Mouse (Mus musculus) A20 (cell line): ENCODE results near the gene Mink1.
A peak's percentile ranks its signal among the peaks of the same experiment; 100 is the strongest.
"Not testable (repeated sequence)": the region's sequence is repeated elsewhere in the genome, so short reads cannot be mapped to it uniquely, and the experiment has no call there.

Experiments
- DNase-seq: peaks from one replicate; pipeline ENCODE4 v3.0.0-alpha.2; 2011; ENCODE audit warnings: low read depth, low spot score

The Mink1 gene

GRCm38 (mm10) chr11:70562287-70562994 lies at the start of gene Mink1:
TSS of gene Mink1 (plus strand) at chr11:70562881.
- DNase-seq = peak; percentile 94

- peak; percentile 22 for DNase-seq
Measured at GRCm38 (mm10) chr11:70513520-70513919, 49.2 kb upstream of the Mink1 start.

DNA sequence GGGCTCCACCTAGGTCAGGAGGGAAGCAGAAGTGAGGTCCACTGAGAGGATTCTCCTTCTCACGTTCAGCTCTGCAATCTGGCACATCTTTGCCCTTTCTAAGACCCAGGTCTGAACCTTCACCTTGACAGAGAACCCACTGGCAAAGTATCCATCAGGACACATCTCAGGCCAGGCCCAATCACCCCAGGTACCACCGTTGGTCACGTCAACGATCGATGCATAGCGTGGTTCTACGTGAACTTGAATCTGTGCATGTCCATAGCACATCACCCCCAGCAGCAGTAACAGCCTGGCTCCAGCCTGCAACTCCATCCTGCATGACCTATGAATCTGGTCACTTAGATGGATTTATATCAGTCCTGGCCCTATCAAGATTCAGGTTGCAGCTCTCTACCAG lies 48.4 kb upstream of the Mink1 start, which contains the start of gene Vmo1:
Vmo1 (minus strand) TSS at position 329 of the 400 bp plus-strand sequence.
- DNase-seq = no peak

- peak; percentile 75 for DNase-seq
Measured at GRCm38 (mm10) chr11:70516352-70516751, 46.3 kb upstream of the Mink1 start.

GRCm38 (mm10) chr11:70518436-70518835 lies 44.2 kb upstream of the Mink1 start:
- DNase-seq = no peak

DNA sequence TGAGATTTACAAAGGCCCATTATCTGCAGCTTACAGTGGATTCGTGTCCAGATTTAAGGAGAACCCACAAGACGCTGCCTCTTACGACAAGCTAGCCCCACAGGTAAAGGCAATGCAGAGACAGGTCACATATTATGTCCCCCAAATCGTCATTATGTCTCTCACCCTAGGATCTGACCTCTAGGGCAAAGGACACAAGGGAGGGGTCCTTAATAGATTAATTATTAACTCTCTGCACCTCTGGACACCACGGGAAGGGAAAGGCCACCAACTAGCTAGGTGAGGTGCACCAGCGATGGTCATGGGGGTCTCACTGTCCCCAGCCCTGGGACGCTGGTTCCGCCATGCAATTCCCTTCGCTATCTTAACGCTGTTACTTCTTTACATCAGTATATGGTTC lies 43.8 kb upstream of the Mink1 start, which contains the start of gene Gltpd2:
Gltpd2 (plus strand) TSS at position 274 of the 400 bp plus-strand sequence.
- no peak for DNase-seq

DNA sequence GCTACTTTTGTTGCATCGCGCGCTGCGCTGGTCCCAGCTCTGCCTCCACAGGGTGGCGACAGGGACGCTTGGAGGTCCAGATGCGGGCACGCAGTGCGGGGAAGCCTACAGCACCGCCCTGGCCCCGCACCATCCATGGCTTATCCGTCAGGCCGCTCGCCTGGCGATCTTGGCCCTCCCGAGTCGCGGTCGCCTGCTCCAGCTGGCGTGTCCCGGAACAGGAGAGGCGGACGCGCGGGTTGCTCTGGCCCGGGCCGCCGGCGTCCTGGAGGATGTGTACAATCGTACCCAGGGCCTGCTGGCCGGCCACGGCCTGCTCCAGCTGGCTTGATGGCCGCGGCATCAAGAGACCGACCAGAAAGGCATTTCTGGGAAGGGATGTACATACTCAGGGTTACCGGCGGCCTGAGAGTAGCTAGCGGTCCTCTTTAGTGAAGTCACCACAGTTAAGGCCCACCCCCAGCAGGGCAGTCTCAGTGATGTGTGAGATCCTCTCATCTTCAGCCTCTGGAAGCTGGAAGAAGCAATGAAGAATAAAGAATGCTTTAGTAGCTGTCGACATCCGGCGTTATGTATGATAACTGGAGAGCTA lies 42.4 kb upstream of the Mink1 start:
- no peak for DNase-seq

DNA sequence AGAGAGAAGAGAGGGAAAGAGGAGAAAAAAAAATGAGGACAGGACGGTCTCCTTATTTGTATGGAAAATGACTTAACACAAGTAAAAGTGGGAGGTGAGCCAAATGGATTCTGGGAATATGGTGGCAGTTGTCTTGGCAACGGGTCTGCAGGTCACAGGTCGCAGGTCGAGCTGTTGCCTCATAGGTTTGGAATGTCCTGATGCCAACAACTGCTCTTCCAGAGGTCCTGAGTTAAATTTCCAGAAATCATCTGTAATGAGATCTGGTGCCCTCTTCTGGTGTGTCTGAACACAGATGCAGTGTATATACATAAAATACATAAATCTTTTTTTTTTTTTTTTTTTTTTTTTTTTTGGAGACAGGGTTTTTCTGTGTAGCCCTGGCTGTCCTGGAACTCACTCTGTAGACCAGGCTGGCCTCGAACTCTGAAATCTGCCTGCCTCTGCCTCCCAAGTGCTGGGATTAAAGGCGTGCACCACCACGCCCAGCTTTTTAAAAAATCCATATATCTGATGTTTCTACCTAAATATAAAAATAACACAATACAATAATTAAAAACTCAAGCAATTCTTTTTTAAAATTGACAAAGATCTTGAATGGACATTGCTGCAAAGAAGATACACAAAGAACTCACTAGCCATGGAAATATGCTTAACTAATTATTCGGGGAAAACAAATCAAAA lies 39.2 kb upstream of the Mink1 start:
- not testable (repeated sequence) for DNase-seq

GRCm38 (mm10) chr11:70524782-70525181 lies 37.9 kb upstream of the Mink1 start:
- no peak for DNase-seq

DNA sequence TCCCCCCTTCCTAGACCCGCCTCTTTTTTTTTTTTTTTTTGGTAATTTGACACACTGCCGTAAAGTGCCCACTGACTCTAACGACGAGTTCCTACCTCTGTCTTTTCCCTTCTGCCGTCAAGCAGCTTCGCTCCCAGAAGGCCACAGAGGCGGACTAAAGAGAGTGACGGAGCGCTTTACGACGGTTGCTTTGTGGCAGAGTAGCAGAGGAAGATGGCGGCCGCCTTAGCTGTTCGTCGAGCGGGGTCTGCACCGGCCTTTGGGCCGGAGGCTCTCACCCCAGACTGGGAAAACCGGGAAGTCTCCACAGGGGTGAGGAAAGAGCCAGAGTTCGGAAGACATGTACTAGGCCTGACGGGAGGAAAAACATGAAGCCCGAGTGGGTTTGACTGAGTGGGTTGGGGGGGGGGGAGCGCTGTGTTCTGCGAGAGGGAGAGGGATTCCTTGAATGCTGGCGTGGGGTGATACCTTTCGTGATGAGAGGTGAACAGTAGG lies 37.5 kb upstream of the Mink1 start, which contains the start of gene Psmb6:
Psmb6 (plus strand) TSS at position 184 of the 495 bp plus-strand sequence.
- peak; percentile 96 for DNase-seq

DNA sequence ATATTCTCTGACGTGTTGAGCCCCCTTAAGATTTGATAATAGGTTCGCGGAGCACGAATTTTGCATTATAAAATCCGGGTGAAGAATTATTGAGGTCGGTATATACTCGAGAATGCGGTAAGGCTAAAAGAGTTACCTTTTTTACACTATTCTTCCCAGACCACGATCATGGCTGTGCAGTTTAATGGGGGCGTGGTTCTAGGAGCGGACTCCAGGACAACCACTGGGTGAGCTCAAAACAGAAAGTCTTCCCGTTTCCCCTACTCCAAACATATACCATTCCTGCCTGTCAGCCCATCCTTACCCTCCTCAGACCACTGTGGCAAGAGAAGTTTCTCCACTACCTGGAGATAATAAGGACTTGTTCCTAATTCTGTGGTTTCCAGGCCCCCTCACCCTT lies 37.0 kb upstream of the Mink1 start:
- DNase-seq = no peak

GRCm38 (mm10) chr11:70526211-70526610 lies 36.5 kb upstream of the Mink1 start:
- no peak for DNase-seq

DNA sequence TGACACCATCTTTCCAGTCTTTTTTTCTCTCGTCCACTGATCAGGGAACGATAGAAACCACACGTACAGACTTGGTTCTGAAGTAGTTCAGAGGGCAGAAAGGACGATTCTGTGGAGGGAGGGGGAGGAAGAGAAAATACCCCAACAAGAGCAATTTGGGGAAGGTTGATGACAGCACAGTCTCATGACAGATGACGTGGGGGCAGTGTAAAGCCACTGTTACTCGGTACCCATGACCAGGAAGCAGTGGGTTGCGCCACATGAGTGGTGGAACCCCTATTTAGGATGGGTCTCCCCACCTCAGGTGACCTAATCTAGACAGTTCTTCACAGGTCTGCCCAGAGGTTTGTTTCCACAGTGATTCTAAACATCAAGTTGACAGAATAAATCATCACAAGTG lies 34.1 kb upstream of the Mink1 start:
- DNase-seq = no peak

GRCm38 (mm10) chr11:70531065-70531464 lies 31.6 kb upstream of the Mink1 start:
- not testable (repeated sequence) for DNase-seq

GRCm38 (mm10) chr11:70532839-70533238 lies 29.8 kb upstream of the Mink1 start, which contains the start of gene Gm40193:
TSS of gene Gm40193 (minus strand) at chr11:70532939.
- DNase-seq = no peak

DNA sequence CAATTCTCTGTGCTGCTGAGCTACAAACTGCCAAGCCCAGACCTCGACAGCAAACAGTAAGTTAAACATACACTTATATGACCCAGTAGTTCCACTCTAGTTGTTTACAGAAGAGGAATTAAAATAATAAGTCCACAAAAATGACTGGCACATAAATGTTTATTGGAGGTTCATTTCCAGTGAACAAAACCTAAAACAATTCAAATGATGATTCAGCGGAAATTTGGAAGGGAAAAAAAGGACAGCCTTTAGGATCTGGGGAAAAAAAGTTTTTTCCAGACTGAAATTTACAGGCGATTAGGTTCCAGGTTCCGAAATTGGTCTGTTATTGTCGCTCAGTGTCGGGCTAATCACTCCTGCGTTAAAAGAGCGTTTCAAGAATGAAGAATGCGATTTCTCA lies 23.3 kb upstream of the Mink1 start:
- no peak for DNase-seq

DNA sequence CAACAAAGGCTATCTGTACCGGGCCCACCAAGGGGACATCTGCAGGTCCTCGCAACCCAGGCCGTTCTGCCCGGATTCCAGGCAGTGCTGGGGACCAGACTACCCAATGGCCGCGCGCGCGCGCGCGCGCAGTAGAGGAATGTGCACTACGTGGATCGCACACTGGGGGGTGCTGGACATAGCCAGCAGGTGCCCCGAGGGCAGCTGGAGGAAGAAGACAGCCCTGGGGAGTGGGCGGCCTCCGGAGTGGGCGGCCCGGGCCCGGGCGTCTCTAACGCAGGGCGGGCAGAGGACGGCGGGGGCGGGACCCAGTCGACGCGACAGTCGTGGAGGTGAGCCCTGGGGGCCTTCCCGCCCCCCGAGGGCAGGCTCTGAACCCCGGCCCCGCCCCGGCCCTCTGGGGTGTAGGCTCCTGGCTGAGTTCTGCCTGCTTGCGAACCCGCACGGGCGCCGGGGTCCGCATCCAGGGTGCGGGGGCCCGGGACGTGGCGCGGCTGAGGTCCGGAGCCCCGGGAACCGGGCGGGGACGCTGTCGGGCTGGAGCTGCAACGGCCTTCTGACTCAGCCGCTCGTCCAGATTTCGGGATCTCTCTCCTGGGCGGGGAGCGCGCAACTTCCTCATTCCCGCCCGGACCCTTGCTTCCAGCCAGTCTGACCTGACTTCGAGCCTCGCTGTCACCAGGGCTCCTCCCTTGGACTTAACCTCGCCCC lies 22.6 kb upstream of the Mink1 start, which contains the start of gene Pld2:
Pld2 (plus strand) TSS at position 188 of the 711 bp plus-strand sequence.
- DNase-seq = peak; percentile 91

GRCm38 (mm10) chr11:70540928-70541327 lies 21.8 kb upstream of the Mink1 start:
- no peak for DNase-seq

- DNase-seq = no peak
Measured at GRCm38 (mm10) chr11:70541415-70541814, 21.3 kb upstream of the Mink1 start.

GRCm38 (mm10) chr11:70544496-70544895 lies 18.2 kb upstream of the Mink1 start:
- DNase-seq = no peak

GRCm38 (mm10) chr11:70551526-70551925 lies 11.2 kb upstream of the Mink1 start:
- no peak for DNase-seq
